Mouse (Mus musculus) erythroblast, embryonic 14.5 days (primary cell): Measurements from ENCODE around the gene Por. TPM values are rescaled to one million over a fixed set of nuclear protein-coding genes. Genes with fewer than 3 reads are reported as not detected.
A peak's percentile ranks its signal among the peaks of the same experiment; 100 is the strongest.

Experiments
- H3K27me3 ChIP-seq: 2 replicates; pipeline ENCODE4 v1.6.1; 2012; ENCODE audit warnings: inconsistent platforms; ENCODE audit not compliant: control insufficient read depth
- H3K36me3 ChIP-seq: 2 replicates; pipeline ENCODE4 v1.6.1; 2012; ENCODE audit warnings: mild to moderate bottlenecking, inconsistent platforms; ENCODE audit not compliant: control insufficient read depth
- H3K4me1 ChIP-seq: 2 replicates; pipeline ENCODE4 v1.6.1; 2012; ENCODE audit warnings: inconsistent platforms; ENCODE audit not compliant: control insufficient read depth
- H3K4me3 ChIP-seq: replicated peaks from 2 replicates; pipeline ENCODE3; 2012; ENCODE audit warnings: moderate library complexity, mild to moderate bottlenecking, inconsistent platforms
- H3K9me3 ChIP-seq: 2 replicates; pipeline ENCODE4 v1.6.1; 2012; ENCODE audit warnings: low read length, inconsistent platforms, mixed read lengths; ENCODE audit not compliant: control insufficient read depth
- GATA1 ChIP-seq: IDR thresholded peaks from 2 replicates; pipeline ENCODE4 v1.6.1; 2012; ENCODE audit warnings: low read length, inconsistent platforms, mixed read lengths
- TAL1 ChIP-seq: IDR thresholded peaks from 3 replicates; pipeline ENCODE4 v1.6.1; 2012; ENCODE audit warnings: low read length, inconsistent platforms, mixed read lengths
- polyA plus RNA-seq: library from polyadenylated mRNA; stranded (reverse); fragments of >175 nt; gene quantifications from 2 replicates; pipeline ENCODE4 v1.2.3, GENCODE M21; 2012

The Por gene
- polyA plus RNA-seq, 1 experiment: 2.5 TPM

- Histone ChIP-seq H3K9me3 (no peaks in the 10 kb centered on the region), H3K27me3 (no peaks in the 10 kb centered on the region), H3K4me3 (no peak overlapping the region), H3K4me1 (peaks cover 3% of the 10 kb centered on the region), H3K36me3 (peaks cover 2% of the 10 kb centered on the region; the same call in 1 of the 2 replicates)
- TF ChIP-seq GATA1 (no peak), TAL1 (no peak)
Observed at GRCm38 (mm10) chr5:135648461-135649308, 21.1 kb upstream of the Por start.

- H3K27me3 ChIP-seq: no peaks in the 10 kb centered on the region
- no peak overlapping the region for H3K4me3 ChIP-seq
- TF ChIP-seq TAL1: no peak
- no peak for TF ChIP-seq GATA1
Observed at GRCm38 (mm10) chr5:135649309-135649633, 20.6 kb upstream of the Por start.

GRCm38 (mm10) chr5:135651536-135651935 lies 18.3 kb upstream of the Por start:
- TF ChIP-seq GATA1 (no peak), TAL1 (no peak)
- Histone ChIP-seq H3K4me1 (no peaks in the 10 kb centered on the region; the same call in 1 of the 2 replicates), H3K4me3 (no peak overlapping the region)

More at GRCm38 (mm10) chr5:135649309-135649633, 20.6 kb upstream of the Por start:
- H3K9me3 ChIP-seq: no peaks in the 10 kb centered on the region
- no peaks in the 10 kb centered on the region; the same call in 1 of the 2 replicates for H3K4me1 ChIP-seq
- H3K36me3 ChIP-seq: no peaks in the 10 kb centered on the region

GRCm38 (mm10) chr5:135653209-135653608 lies 16.6 kb upstream of the Por start:
- TF ChIP-seq GATA1 (no peak), TAL1 (no peak)
- H3K4me3 ChIP-seq: no peak overlapping the region
- H3K4me1 ChIP-seq: peaks cover 5% of the 10 kb centered on the region
- H3K9me3 ChIP-seq: no peaks in the 10 kb centered on the region
- no peaks in the 10 kb centered on the region for H3K27me3 ChIP-seq
- no peaks in the 10 kb centered on the region for H3K36me3 ChIP-seq

More at GRCm38 (mm10) chr5:135651536-135651935, 18.3 kb upstream of the Por start:
- Histone ChIP-seq H3K36me3 (no peaks in the 10 kb centered on the region), H3K27me3 (no peaks in the 10 kb centered on the region), H3K9me3 (no peaks in the 10 kb centered on the region)

GRCm38 (mm10) chr5:135656046-135656445 lies 13.8 kb upstream of the Por start:
- Histone ChIP-seq H3K9me3 (no peaks in the 10 kb centered on the region), H3K36me3 (no peaks in the 10 kb centered on the region), H3K4me1 (peaks cover 5% of the 10 kb centered on the region), H3K27me3 (no peaks in the 10 kb centered on the region), H3K4me3 (no peak overlapping the region)
- no peak for TF ChIP-seq GATA1
- TF ChIP-seq TAL1: no peak

- TF ChIP-seq TAL1 (no peak), GATA1 (no peak)
- Histone ChIP-seq H3K4me1 (peaks cover 5% of the 10 kb centered on the region), H3K36me3 (no peaks in the 10 kb centered on the region), H3K27me3 (no peaks in the 10 kb centered on the region), H3K4me3 (no peak overlapping the region), H3K9me3 (no peaks in the 10 kb centered on the region)
Observed at GRCm38 (mm10) chr5:135657128-135657527, 12.7 kb upstream of the Por start.

- no peaks in the 10 kb centered on the region for H3K36me3 ChIP-seq
- no peaks in the 10 kb centered on the region for H3K27me3 ChIP-seq
- H3K4me1 ChIP-seq: peaks cover 5% of the 10 kb centered on the region
- no peaks in the 10 kb centered on the region for H3K9me3 ChIP-seq
- peak overlapping the region; percentile 20 for H3K4me3 ChIP-seq
- no peak for TF ChIP-seq GATA1
Observed at GRCm38 (mm10) chr5:135657703-135658373, 12.0 kb upstream of the Por start.

- TF ChIP-seq TAL1: no peak
- no peak for TF ChIP-seq GATA1
- Histone ChIP-seq H3K4me1 (peaks cover 5% of the 10 kb centered on the region), H3K27me3 (no peaks in the 10 kb centered on the region), H3K36me3 (no peaks in the 10 kb centered on the region), H3K9me3 (no peaks in the 10 kb centered on the region), H3K4me3 (no peak overlapping the region)
Observed at GRCm38 (mm10) chr5:135659956-135660355, 9.9 kb upstream of the Por start.

GRCm38 (mm10) chr5:135660535-135660934 lies 9.3 kb upstream of the Por start:
- Histone ChIP-seq H3K36me3 (no peaks in the 10 kb centered on the region), H3K4me1 (peaks cover 5% of the 10 kb centered on the region), H3K27me3 (no peaks in the 10 kb centered on the region), H3K9me3 (no peaks in the 10 kb centered on the region), H3K4me3 (no peak overlapping the region)
- TF ChIP-seq TAL1: no peak
- TF ChIP-seq GATA1: no peak
